Mouse (Mus musculus) ES-E14 (cell line): ENCODE results near the gene Slc25a23. TPM values are rescaled to one million over a fixed set of nuclear protein-coding genes. Genes with fewer than 3 reads are reported as not detected.

ENCODE experiments used
- DNase-seq: peaks from one replicate; pipeline ENCODE4 v3.0.0-alpha.2; 2013; ENCODE audit warnings: low read depth, low spot score
- H3K27ac ChIP-seq: 2 replicates; pipeline ENCODE4 v1.5.1; 2012; ENCODE audit warnings: low read depth, mild to moderate bottlenecking, low read length, moderate library complexity, mixed read lengths; ENCODE audit not compliant: poor library complexity, insufficient read depth, severe bottlenecking
- H3K36me3 ChIP-seq: 2 replicates; pipeline ENCODE4 v1.6.1; 2012; ENCODE audit warnings: mild to moderate bottlenecking, low read length, moderate library complexity, mixed read lengths; ENCODE audit not compliant: control insufficient read depth, poor library complexity, insufficient read depth, severe bottlenecking
- H3K4me1 ChIP-seq, 2 experiments: fragments of 150-350 bp in 1 of 2; sonication (generic) in 1 of 2; 2 replicates each; pipeline ENCODE4 v1.6.1; 2012; ENCODE audit warnings: low read length in 2 of 2, mild to moderate bottlenecking in 1 of 2, mixed read lengths in 1 of 2; ENCODE audit not compliant: control insufficient read depth in 2 of 2, insufficient read depth in 2 of 2, poor library complexity in 1 of 2
- H3K4me3 ChIP-seq, 2 experiments: fragments of 150-350 bp in 1 of 2; sonication (generic) in 1 of 2; 2 replicates each; pipeline ENCODE4 v1.5.1; 2012; ENCODE audit warnings: low read length in 2 of 2, low read depth in 1 of 2, mild to moderate bottlenecking in 1 of 2, mixed read lengths in 1 of 2; ENCODE audit not compliant: insufficient read depth in 1 of 2, poor library complexity in 1 of 2, severe bottlenecking in 1 of 2
- H3K9ac ChIP-seq: 2 replicates; pipeline ENCODE4 v1.6.1; 2012; ENCODE audit warnings: low read depth, mild to moderate bottlenecking, low read length, mixed read lengths; ENCODE audit not compliant: poor library complexity, insufficient read depth, severe bottlenecking
- H3K9me3 ChIP-seq: fragments of 150-350 bp; sonication (generic); 2 replicates; pipeline ENCODE4 v1.6.1; 2012; ENCODE audit warnings: low read depth, mild to moderate bottlenecking, low read length; ENCODE audit not compliant: control insufficient read depth, insufficient read depth
- CHD2 ChIP-seq: IDR thresholded peaks from 2 replicates; pipeline ENCODE4 v1.6.1; 2014; ENCODE audit warnings: mild to moderate bottlenecking, low read depth, low read length, inconsistent platforms
- HCFC1 ChIP-seq: IDR thresholded peaks from 2 replicates; pipeline ENCODE4 v1.6.1; 2012; ENCODE audit warnings: low read length, inconsistent platforms, borderline replicate concordance; ENCODE audit not compliant: insufficient read depth
- MAFK ChIP-seq: IDR thresholded peaks from 2 replicates; pipeline ENCODE4 v1.6.1; 2014; ENCODE audit warnings: mild to moderate bottlenecking, low read depth, low read length, inconsistent platforms; ENCODE audit not compliant: insufficient read depth
- ZC3H11A ChIP-seq: IDR thresholded peaks from 2 replicates; pipeline ENCODE4 v1.6.1; 2012; ENCODE audit warnings: low read depth, mild to moderate bottlenecking, inconsistent platforms, low read length, borderline replicate concordance
- ZNF384 ChIP-seq: IDR thresholded peaks from 2 replicates; pipeline ENCODE4 v1.6.1; 2012; ENCODE audit warnings: low read depth, low read length, inconsistent platforms
- in situ Hi-C, 2 experiments: fragments of 600-800 bp; cut with MboI; formaldehyde crosslinking; loops; one replicate each; pipeline ENCODE4 v1.15.1; 2025; ENCODE audit warnings: low sequenced_read_pairs in 2 of 2, inconsistent platforms in 1 of 2; ENCODE audit not compliant: unreplicated experiment in 2 of 2
- total RNA-seq: library from RNA; depleted of rRNA; stranded (reverse); fragments of 300-350 nt; gene quantifications from 2 replicates; pipeline ENCODE4 v1.2.3, GENCODE M21; 2012

Gene Slc25a23
- total RNA-seq, 1 experiment, result 5.9 TPM

- in situ Hi-C loops, result no loop called here
- Histone ChIP-seq H3K27ac (no peak overlapping the region), H3K4me3 (no peak overlapping the region), H3K4me1 (peaks cover 0 to 6% of the 10 kb centered on the region in 2 experiments; a peak in 2 of 4 replicates), H3K36me3 (no peaks in the 10 kb centered on the region), H3K9me3 (no peaks in the 10 kb centered on the region), H3K9ac (no peak overlapping the region)
- no peak for TF ChIP-seq CHD2
- TF ChIP-seq HCFC1, result no peak
- no peak for TF ChIP-seq ZNF384
- no peak for TF ChIP-seq ZC3H11A
- TF ChIP-seq MAFK, result no peak
- DNase-seq, result no peak
Observed at GRCm38 (mm10) chr17:57081234-57081842, 21.7 kb upstream of the Slc25a23 start.

GRCm38 (mm10) chr17:57079919-57080318 is 20.3 kb upstream of the Slc25a23 start:
- DNase-seq, result no peak
- Histone ChIP-seq H3K9me3 (no peaks in the 10 kb centered on the region), H3K9ac (no peak overlapping the region), H3K4me1 (peaks cover 0 to 6% of the 10 kb centered on the region in 2 experiments; a peak in 2 of 4 replicates), H3K27ac (no peak overlapping the region), H3K36me3 (no peaks in the 10 kb centered on the region), H3K4me3 (no peak overlapping the region)
- in situ Hi-C loops, result no loop called here
- TF ChIP-seq ZC3H11A (no peak), CHD2 (no peak), ZNF384 (no peak), MAFK (no peak), HCFC1 (no peak)

- H3K4me3 ChIP-seq, result no peak within 1 kb of the TSS
- no peak within 1 kb of the TSS for H3K9ac ChIP-seq
- no peak for TF ChIP-seq CHD2
- no peak for TF ChIP-seq HCFC1
- TF ChIP-seq ZC3H11A, result no peak
- no peak for TF ChIP-seq ZNF384
- TF ChIP-seq MAFK, result no peak
- H3K27ac ChIP-seq, result no peak within 1 kb of the TSS
- H3K36me3 ChIP-seq, result no peaks in the 10 kb centered on the region
- peaks cover 0 to 13% of the 10 kb centered on the region in 2 experiments; a peak in 2 of 4 replicates for H3K4me1 ChIP-seq
- in situ Hi-C loops, result no loop called here
- DNase-seq, result no peak
- no peaks in the 10 kb centered on the region for H3K9me3 ChIP-seq
Observed at GRCm38 (mm10) chr17:57078336-57078735, 18.7 kb upstream of the Slc25a23 start, which contains the start of gene Dennd1c. Gene Dennd1c, minus strand, starts transcription at chr17:57078514.

GRCm38 (mm10) chr17:57076916-57077315 is 17.3 kb upstream of the Slc25a23 start:
- Histone ChIP-seq H3K4me1 (peaks cover 0 to 14% of the 10 kb centered on the region in 2 experiments; a peak in 2 of 4 replicates), H3K9ac (no peak overlapping the region), H3K9me3 (no peaks in the 10 kb centered on the region), H3K27ac (no peak overlapping the region), H3K36me3 (no peaks in the 10 kb centered on the region), H3K4me3 (no peak overlapping the region)
- in situ Hi-C loops, result no loop called here
- TF ChIP-seq HCFC1 (no peak), ZNF384 (no peak), CHD2 (no peak), MAFK (no peak), ZC3H11A (no peak)
- no peak for DNase-seq

- H3K4me3 ChIP-seq, result no peak overlapping the region
- H3K36me3 ChIP-seq, result peaks cover 2% of the 10 kb centered on the region; the same call in 1 of the 2 replicates
Observed at GRCm38 (mm10) chr17:57070699-57071098, 11.0 kb upstream of the Slc25a23 start.

More at GRCm38 (mm10) chr17:57070699-57071098, 11.0 kb upstream of the Slc25a23 start:
- DNase-seq, result peak; percentile 100
- TF ChIP-seq MAFK (no peak), ZC3H11A (no peak), ZNF384 (no peak), HCFC1 (no peak), CHD2 (no peak)
- H3K4me1 ChIP-seq, result peaks cover 2 to 16% of the 10 kb centered on the region in 2 experiments; a peak in 2 of 4 replicates
- no peak overlapping the region for H3K27ac ChIP-seq
- no peak overlapping the region for H3K9ac ChIP-seq
- in situ Hi-C loops, result no loop called here
- no peaks in the 10 kb centered on the region for H3K9me3 ChIP-seq
